Mouse (Mus musculus) layer of hippocampus, adult 18-20 months (tissue): ENCODE data around the gene Myo1e. TPM values are rescaled to one million over a fixed set of nuclear protein-coding genes. Genes with fewer than 3 reads are reported as not detected.

Experiments
- DNase-seq, 2 experiments: peaks; one replicate each; pipeline ENCODE4 v3.0.0; 2022; ENCODE audit warnings: low spot score in 2 of 2
- total RNA-seq, 2 experiments: library from RNA; stranded (reverse); gene quantifications; 2 replicates each; pipeline ENCODE4 v1.2.3; 2021

Gene Myo1e
- total RNA-seq, 2 experiments from 2014 or later, result 9.0 to 9.6 TPM

DNA sequence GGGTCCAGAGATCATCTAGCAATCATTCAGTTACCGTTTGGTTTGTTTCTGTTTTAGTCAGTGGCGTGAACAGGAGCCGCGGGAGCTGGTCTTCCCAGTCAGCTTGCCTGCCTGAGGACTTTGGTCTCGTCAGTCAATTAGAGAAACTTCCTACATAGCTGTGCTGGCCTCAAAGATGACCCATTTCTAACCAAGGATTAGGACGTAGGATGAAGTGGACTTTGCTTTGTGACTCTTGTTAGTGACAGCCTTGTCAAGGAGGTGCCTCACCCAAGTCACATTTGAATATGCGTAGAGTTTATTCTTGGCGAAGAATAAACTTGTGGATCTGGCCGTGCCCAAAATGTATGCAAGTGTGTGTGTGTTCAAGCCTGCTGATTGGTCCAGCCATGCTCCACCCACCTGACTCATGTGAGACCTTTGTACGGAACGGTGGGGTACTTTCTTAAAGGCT is 70.4 kb downstream of the Myo1e start:
- no peak for DNase-seq

DNA sequence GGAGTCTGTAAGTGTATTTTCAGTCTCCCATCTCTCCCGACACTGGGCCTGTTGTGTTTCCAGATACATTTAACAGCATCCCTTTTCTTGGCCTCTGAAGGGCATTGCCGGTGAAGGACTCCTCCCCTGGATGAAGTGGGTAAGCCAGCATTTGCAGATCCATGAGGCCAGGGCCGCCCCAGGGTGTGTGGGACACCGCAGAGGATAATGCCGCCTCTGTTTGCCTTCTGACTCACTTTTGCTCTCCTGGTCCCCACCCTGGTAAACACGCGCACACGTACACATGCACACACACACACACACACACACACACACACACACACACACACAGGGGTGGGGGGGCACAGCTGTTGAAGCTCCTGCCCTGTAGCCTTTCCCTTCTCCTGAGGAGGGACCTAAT is 74.3 kb downstream of the Myo1e start:
- no peak for DNase-seq

DNA sequence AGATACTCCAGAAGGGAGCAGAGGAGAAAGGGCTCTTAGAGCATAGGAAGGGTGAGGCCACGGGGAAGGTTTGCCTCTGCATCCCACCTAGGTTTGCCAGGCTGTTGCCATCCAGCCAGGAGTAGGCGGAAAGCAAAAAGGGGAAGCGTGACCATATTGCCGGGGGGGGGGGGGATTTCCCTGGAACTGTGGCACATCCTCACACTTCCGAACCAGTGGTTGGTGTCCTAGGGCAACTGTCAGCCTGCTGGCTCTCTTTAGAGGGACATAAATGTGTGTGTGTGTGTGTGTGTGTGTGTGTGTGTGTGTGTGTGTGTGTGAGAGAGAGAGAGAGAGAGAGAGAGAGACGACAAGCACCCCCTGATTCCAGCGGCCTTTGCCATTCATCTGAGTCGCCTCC is 75.0 kb downstream of the Myo1e start:
- DNase-seq, result no peak

DNA sequence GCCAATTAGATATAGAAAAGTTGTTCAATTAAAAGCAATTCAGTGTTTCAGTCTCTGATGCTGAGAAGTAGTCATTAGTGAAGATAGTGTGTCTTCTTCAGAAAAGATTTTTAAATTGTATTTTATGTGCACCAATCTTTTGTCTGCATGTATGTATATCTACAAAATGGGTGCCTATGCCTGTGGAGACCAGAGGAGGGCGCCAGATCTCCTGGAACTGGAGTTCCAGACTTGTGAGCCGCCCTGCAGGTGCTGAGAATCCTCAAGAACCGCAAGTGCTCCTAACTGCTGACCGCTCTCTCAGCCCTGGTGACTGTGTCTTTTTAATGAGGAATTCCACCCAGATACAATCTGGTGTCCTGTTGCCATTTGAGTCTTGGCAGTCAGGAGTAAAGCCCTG is 76.0 kb downstream of the Myo1e start:
- no peak for DNase-seq

DNA sequence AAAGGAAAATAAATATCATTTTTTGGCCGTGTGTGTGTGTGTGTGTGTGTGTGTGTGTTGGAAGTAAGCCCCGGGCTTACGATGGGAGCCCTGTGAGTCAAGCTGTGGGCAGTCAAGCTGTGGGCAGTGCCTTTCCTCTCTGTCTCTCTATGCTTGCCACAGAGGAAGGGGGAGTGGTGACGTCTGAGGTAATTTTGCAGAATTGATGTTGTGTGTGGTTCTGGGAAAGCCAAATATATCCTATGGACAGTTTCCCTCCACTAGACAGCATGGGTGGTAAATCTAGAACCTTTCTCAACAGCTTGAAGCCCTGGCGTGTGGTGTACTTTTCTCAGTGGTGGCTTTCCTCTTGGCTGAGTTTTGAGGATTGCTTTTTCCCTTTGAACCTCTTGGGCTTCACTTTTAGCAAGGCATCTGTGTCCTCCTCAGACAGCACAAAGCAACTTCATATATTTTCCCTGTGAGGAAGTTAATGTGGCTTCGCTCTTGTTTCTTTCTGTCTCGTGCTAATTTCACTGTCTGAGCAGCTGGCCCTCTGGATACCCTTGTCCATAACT is 77.5 kb downstream of the Myo1e start:
- no peak for DNase-seq

DNA sequence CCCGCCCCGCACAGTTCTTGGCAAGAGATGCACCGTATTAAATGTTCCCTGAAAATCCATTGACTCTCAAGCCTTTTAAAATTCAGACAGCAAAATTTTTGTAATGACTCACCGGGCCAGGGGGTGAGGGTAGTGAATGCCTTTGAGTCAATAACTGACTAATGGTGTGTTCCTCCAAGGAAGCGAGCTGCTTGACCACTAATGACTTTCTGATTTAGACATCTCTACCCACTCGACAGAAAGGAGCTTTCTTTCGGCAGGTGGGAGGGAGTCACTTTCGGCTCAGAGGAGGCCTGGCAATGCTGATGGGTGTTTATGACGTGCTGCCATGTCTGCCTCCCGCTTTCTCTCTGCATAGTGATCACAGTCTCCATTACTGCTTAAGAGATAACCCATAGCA is 83.6 kb downstream of the Myo1e start:
- peak in 1 of 2 experiments; percentile 27 for DNase-seq

DNA sequence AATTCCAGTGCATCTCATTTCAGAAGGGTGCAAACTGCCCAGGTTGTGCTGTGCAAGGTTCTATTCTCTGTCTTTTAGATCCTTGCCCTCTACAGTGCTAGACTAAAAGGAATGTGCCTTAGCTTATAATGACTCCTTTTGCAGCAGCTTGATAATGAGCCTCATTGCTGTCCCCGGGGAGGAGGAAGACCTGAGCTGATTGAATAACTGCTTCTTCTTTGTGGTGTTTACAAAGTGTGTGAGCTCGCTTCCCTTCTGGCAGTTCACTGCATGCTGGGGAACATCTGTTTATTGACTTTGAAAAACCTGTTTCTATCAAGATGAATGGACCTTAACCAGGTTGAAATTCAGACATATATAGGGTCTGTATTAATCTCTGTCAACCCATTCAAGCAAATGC is 89.8 kb downstream of the Myo1e start:
- DNase-seq, result no peak

DNA sequence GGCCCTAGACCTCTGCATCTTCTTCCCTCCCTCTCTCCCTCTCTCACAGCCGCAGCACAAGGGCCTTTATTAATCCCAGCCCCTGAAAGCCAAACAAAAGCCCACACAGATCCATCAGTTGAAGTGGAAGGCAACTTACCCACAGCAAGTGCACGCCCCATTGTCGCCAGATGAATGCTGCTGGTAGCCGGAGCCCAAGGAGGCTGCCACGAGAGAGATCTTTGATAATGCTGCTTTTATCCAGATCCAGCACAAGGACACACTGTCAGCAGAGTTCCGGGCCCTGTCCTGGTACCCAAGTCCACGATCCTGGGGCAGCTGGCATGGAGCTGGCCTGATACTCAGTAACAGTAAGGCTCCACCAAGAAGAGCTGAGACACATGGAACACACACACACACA is 91.1 kb downstream of the Myo1e start:
- DNase-seq, result peak in 1 of 2 experiments; percentile 42

DNA sequence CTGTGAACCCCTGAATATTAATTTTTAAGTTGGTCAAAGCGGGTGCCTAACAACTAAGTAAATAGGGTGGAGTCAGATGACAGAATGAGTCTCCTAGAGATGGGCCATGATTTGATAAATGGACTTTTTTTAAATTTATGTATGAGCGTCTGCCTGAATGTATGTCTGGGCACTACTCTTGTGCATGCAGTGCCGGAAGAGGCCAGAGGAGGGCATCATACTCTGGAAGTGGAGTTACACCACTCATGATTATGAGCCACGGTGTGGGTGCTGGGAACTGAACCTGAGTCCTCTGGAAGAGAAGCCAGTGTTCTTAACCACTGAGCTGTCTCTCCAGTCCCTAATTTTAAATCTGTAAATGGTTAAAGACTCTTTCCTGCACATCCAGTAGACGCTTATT is 93.6 kb downstream of the Myo1e start:
- DNase-seq, result no peak

DNA sequence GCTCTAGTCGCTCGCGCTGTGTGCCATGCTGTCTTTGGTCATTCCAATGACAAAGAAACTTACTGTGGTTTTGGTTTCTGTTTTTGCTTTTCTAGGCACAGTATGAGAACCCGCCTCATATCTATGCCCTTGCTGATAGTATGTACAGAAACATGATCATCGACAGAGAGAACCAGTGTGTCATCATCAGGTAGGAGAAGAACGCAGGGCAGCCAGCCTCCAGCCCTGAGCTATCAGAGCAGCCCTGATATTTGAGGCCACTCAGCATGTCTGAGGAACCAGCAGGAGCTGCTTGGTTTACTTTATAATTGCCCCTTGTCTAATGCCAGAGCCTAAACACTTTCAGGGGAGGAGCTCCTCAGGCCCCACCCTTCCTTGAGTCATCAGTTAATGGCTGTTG is 94.4 kb downstream of the Myo1e start:
- no peak for DNase-seq

DNA sequence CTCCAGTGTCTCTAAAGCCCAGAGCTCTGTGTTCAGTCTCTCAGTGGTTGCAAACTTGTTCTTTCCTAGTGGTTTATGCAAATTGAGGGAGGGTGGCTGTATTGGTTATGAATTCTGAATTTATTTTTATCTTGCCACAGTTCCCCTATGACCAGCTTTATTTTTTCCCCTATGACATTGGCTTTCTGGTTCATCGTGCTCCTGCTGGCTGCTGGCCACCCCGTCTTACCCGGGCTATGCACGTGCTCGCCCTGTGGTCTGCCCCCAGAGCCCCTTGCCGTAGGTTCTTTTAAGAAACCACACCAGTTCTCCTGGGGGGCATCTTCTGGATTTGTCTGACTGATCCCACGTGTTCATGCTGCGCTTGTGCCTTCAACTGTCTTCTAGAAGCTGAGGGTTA is 97.8 kb downstream of the Myo1e start:
- no peak for DNase-seq

DNA sequence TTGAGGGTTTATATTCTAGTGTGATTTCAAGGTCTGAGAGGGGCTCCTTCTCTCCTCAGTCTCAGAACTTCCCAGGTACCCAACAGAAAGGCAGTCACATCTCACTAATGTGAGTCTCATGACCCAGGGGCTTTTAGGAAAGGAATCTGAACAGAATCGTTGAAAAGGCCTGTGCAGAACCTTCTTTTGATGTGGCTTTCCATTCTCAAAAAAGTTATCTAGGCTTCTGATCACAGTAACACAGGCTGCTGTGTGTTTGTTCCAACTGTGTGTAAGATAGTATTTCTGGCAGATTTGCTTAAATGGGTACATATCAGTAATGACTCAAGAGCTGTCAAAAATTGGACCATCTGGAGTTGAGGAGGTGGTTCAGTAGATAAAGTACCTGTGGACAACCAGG is 102.9 kb downstream of the Myo1e start:
- peak in 1 of 2 experiments; percentile 17 for DNase-seq

DNA sequence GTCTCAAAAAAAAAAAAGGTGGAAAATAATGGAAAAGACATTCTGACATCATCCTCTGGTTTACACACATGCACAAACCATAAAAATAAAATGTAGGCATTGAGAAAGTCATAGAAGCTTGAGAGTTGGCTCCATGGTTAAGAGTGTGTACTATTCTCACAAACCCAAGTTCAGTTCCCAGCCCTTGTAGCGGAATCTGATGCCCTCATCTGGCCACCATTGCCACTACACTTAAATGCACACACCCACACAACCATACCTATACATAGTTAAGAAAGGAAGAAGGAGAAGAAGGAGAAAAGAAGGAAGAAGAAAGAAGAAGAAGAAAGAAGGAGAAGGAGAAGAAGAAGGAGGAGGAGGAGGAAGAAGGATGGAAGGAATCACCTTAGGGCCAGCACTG is 106.9 kb downstream of the Myo1e start:
- no peak for DNase-seq

DNA sequence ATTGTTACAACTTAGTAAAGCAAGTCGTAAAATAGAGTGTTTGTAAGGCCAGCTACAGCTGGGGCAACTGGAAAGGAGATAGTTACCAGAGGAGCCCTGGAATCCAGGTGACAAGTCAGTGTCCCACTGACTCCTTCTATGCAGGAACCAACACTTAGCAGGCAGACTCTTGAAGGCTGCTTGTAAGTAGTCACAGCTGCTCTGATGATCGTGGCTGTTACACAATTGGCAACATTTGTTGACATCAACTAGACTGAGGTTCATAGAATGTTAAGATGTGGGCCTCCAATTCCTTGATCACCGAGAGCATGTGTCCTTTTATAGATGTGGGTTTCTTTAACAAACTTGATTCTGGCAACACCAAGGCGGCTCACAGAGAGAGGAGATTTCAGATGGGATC is 108.0 kb downstream of the Myo1e start:
- DNase-seq, result no peak

DNA sequence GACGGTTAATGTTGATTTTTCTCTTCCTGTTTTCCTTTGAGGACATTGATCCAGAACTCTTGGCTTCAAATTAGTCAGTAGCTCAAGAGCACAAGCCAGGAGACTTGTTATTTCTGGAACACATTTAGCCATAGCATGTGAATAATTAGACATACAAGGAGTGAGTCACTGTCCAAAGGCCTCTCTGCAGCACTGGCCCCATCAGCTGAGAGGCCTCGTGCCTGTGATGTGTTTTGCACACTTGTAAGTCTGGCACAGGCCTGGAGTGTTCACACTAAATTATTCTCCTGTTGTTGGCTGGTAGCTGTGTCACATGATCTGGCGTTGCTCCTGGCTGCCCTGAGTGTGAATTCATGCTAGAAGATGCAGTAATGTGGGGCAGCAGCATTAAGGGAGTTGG is 111.5 kb downstream of the Myo1e start:
- DNase-seq, result no peak

DNA sequence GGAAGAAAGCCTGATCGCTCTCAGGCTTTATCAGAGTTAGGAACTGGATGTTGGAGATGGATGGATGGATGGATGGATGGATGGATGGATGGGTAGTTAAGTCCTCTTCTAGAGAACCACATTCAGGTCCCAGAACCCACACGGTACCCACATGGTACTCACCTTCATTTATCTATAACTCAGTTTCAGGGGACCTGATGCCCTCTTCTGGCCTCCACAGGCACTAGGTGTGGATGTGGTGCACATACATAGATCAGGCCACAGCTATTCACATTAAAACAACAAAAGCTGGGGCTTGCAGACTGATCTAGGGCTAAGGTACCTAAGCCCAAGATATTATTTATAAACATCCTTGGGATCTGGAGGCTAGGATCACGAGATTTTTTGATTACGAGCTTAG is 117.2 kb downstream of the Myo1e start:
- DNase-seq, result no peak

DNA sequence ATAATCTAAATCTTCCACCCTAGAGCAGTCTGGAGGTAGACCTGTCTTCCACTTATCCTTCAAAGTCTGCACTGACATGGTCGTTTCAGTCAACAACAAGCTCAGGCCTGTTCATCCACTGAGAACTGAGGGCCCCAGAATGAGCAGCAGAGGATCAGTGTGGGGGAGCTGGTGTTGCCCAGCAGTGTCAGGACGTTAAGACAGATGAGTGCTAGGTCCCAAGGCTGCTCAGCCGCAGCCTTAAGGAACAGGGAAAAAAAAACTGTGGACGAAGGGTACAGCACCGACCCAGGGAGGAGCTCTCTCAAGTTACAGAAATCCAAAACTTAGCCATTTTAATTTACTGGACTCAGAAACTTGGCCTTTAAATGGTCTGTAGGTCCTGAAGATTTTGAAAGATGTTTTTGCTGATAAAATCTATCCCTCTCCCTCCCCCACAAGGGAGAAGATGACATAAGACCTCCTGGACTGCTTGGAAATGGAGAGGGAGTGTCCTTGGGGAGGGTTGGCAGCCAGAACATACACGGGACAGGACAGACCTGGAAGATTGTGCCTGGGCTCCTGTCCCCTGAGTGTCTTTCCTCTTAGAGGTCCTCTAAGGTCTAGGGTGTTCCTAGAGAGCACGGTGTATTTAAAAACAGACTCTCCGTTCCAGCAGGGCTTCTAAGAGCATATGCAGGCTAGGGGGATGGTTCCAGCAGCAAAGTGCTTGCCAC is 118.9 kb downstream of the Myo1e start:
- DNase-seq, result no peak

DNA sequence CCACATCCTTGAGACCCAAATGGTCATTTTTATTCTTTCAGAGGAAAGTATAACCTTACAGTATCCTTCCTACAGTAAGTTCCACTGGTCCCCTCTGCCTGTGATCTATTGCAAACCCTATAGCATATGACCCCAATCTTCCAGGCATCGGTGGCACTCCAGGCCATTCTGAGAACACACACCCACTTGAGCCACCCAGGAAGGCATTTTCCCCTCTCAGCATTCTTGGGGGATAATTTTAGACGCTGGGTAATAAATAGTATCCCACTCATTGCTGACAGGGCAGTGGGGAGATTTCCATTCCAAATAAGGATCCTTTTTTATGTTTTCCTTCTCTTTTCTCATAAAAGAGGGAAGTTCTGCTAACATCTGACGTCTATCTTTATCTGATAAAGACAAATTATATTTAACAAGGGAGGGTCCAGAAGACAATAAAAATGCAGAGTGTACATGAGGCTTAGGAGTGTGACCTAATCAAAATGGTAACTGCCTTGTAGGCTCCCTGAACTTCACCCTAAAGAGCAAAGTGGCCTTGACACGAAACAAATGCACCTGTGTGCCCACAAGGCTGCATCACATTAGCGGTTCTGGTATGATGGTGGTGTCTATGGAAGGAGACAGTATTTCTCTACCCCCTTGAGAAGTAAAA is 121.2 kb downstream of the Myo1e start:
- no peak for DNase-seq

DNA sequence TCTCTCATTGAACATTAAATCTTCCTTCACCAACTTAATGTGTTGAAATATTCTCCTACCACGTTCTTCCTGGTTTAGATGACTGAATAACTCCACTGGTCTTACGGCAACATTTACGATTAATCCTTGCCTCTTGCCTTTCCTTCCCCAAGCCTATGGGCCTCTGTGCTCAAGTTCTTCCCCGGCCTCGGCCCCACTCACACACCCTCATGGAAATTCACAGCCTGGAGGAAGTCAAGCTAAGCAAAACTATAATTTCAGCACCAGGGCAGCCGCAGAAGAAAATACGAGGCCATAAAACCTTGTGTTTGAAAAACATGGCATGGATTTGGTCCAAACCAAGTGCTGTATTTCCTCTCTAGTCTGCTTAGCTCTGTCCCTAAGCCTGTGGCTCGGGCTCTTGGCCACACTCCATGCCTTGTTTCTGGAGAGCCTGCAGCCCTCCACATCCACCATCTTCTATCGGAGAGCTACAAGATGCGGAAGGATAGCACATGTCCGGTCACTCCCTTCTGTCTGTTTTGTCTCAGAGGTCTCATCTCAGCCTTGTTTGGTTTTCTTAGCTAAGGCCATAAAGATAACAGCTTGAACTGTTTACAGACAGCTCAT is 124.7 kb downstream of the Myo1e start:
- no peak for DNase-seq

DNA sequence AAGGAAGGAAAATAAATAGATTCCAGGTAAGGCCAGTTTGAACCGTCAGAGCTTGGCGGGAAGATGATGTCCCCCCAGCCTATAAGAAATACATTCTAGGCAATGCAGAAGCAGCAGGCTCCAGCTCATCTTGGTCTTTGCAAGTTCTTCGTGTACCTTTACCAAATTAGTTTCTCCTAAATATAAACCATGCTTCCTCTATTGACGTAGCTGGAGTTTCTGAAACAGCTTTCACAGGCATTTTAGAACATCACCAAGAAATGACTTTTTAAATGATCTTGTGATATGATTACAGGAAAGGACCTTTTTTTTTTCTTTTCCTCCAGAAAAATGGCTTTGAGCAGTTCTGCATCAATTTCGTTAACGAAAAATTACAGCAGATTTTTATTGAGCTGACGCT is 131.2 kb downstream of the Myo1e start:
- DNase-seq, result peak in 1 of 2 experiments; percentile 11

DNA sequence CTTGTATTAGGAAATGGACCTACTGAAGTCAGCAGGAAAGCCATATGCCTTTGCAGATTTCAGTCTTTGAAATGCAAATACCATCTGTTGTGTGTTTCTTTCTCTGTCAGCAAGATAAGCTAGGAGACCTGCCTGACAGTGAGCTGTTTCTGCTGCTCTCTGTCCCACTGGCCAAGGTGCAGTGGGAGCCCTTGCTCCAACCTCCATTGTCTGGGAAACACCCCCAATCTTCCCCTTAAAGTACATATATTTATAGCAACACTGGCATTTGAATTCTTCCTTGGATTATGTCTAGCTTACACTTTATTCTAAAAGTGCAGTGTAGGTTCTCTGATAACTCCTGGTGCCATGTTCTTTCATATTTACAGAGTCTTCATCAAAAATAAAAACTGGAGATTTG is 131.7 kb downstream of the Myo1e start:
- DNase-seq, result peak in 1 of 2 experiments; percentile 37

DNA sequence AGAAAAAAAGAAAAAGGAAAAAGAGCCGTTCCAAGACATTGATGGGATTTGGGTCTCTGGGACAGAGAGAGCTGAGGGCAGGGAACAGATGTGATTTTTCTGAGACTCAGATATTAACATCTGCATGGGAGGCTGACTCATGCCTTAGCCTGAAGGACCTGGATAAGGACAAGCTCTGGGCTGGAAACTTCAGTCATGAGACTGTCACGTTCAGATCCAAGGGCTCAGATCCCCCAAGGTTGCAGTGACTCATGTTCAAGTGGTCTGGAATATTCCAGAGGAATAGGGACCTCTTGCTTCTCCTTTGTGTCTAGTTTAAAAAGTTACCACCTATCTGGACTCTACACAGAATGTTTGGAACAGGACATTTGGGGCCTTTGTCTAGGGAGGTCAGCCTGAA is 142.1 kb downstream of the Myo1e start:
- DNase-seq, result no peak
